Mouse (Mus musculus) spleen, adult 2 months (tissue): ENCODE data around the gene Mcpt4.

Experiments used
- CTCF ChIP-seq: fragments of 200-500 bp; IDR thresholded peaks from 2 replicates; pipeline ENCODE4 v1.5.1; 2011; ENCODE audit warnings: mild to moderate bottlenecking, inconsistent platforms; ENCODE audit not compliant: insufficient read depth, insufficient read length, insufficient replicate concordance; ENCODE audit errors: extremely low read depth
- POLR2A ChIP-seq: fragments of 200-500 bp; IDR thresholded peaks from 2 replicates; pipeline ENCODE4 v1.6.1; 2011; ENCODE audit warnings: low read depth, low read length, inconsistent platforms

GRCm38 (mm10) chr14:56019446-56019845, 42.7 kb downstream of the Mcpt4 start:
- TF ChIP-seq CTCF, result no peak
- TF ChIP-seq POLR2A, result no peak
